Mouse (Mus musculus): Measurements from ENCODE around the gene Rgs10. TPM values are rescaled to one million over a fixed set of nuclear protein-coding genes. Genes with fewer than 3 reads are reported as not detected.

Gene Rgs10
- polyA plus RNA-seq (2012; rRNA removed; ENCODE audit: low replicate concordance) = 6.9 and 9.4 TPM in 2 replicates

GRCm38 (mm10) chr7:128417930-128418779 is at the start of gene Rgs10:
Gene Rgs10, minus strand, starts transcription at chr7:128418758.

GRCm38 (mm10) chr7:128461285-128462215 is 43.0 kb upstream of the Rgs10 start, which contains the start of gene Tial1:
Gene Tial1, minus strand, starts transcription at chr7:128461717.

Other genes with a start within 250 kb of the Rgs10 start
- 1.7 and 4.1 TPM in 2 replicates for gene Cox6a2, start 212.4 kb downstream of the Rgs10 start, polyA plus RNA-seq (2012; rRNA removed; ENCODE audit: low replicate concordance)
- gene Armc5, start 181.4 kb downstream of the Rgs10 start, polyA plus RNA-seq (2012; rRNA removed; ENCODE audit: low replicate concordance) = 35.2 and 59.5 TPM in 2 replicates
- 0.63 and 0.82 TPM in 2 replicates for gene 9130023H24Rik, start 180.7 kb downstream of the Rgs10 start, polyA plus RNA-seq (2012; rRNA removed; ENCODE audit: low replicate concordance)
- 49.0 and 70.7 TPM in 2 replicates for gene Tgfb1i1, start 171.9 kb downstream of the Rgs10 start, polyA plus RNA-seq (2012; rRNA removed; ENCODE audit: low replicate concordance)
- 0.20 and 0.23 TPM in 2 replicates for gene Slc5a2, start 153.1 kb downstream of the Rgs10 start, polyA plus RNA-seq (2012; rRNA removed; ENCODE audit: low replicate concordance)
- gene BC017158, start 120.6 kb downstream of the Rgs10 start, polyA plus RNA-seq (2012; rRNA removed; ENCODE audit: low replicate concordance) = 69.4 and 92.1 TPM in 2 replicates
- gene Tial1, start 43.0 kb upstream of the Rgs10 start, polyA plus RNA-seq (2012; rRNA removed; ENCODE audit: low replicate concordance) = 9.5 and 12.0 TPM in 2 replicates
- 34.8 and 40.0 TPM in 2 replicates for gene Bag3, start 104.9 kb upstream of the Rgs10 start, polyA plus RNA-seq (2012; rRNA removed; ENCODE audit: low replicate concordance)
- 1.6 and 2.0 TPM in 2 replicates for gene Inpp5f, start 192.6 kb upstream of the Rgs10 start, polyA plus RNA-seq (2012; rRNA removed; ENCODE audit: low replicate concordance)

All from duodenum, adult 2 months (tissue).